Comparison of ENCODE assay signal across 9 mouse cellular contexts in genomic region chr11:4882892-4883627, GRCm38 (mm10). TPM values are rescaled to one million over a fixed set of nuclear protein-coding genes. Genes with fewer than 3 reads are reported as not detected.
A peak's percentile ranks its signal among the peaks of the same experiment; 100 is the strongest.
DNase-seq lines count a peak whose midpoint lies in the region; ATAC-seq and TF ChIP-seq lines count a peak whose summit lies in the region.
"Had no signal": no experiment of that assay in that cellular context is flagged by ENCODE, and none has a peak within 500 bp of the region (broad histone marks: within the 10 kb centered on the region; RNA-seq: fewer than 3 reads in every experiment).

No protein-coding gene starts in this region.

- peaks cover 2 to 8% of the 10 kb centered on the region in 2 experiments; a peak in 2 of 4 replicates for H3K4me1 ChIP-seq in heart, embryonic 14.5 days (ENCODE audit: control insufficient read depth in 2 of 2, insufficient read depth in 2 of 2, low read length in 2 of 2)
- H3K4me1 ChIP-seq in stomach, embryonic 15.5 days = 0 out of 2 replicates have a peak, but pooled peaks cover 7% of the 10 kb centered on the region

- intact Hi-C loops in left cerebral cortex, postnatal 4 days (cut with DNase I) = no loop called here

- no peaks in the 10 kb centered on the region for H3K27me3 ChIP-seq in heart, embryonic 14.5 days (ENCODE audit: control insufficient read depth, insufficient read depth, low read length)
- H3K27me3 ChIP-seq in stomach, embryonic 15.5 days (replicated peaks) = no peaks in the 10 kb centered on the region
- H3K27me3 ChIP-seq: limb, embryonic 13.5 days had no signal

- no peak for DNase-seq in layer of hippocampus, adult 2 months (ENCODE audit: low spot score in 2 of 2)
- DNase-seq in layer of hippocampus, postnatal 36 days = no peak
- DNase-seq in R1 (ENCODE audit: low read depth, low spot score) = peak; percentile 91
- peak; percentile 73 for DNase-seq in liver
- DNase-seq in left cerebral cortex, postnatal 4 days = no peak
- DNase-seq in cerebellum, adult 9-11 months = no peak

- peak overlapping the region; percentile 30; the same call in 1 of the 2 replicates for H3K9ac ChIP-seq in heart, embryonic 14.5 days (ENCODE audit: low read length)
- no peak overlapping the region for H3K9ac ChIP-seq in stomach, embryonic 15.5 days
- H3K9ac ChIP-seq: limb, embryonic 13.5 days had no signal

- H3K36me3 ChIP-seq in heart, embryonic 14.5 days (ENCODE audit: control insufficient read depth, insufficient read depth, low read length) = peaks cover 13% of the 10 kb centered on the region; the same call in 1 of the 2 replicates
- H3K36me3 ChIP-seq in stomach, embryonic 15.5 days = no peaks in the 10 kb centered on the region

- no peak overlapping the region for H3K27ac ChIP-seq in layer of hippocampus, adult 2 months
- H3K27ac ChIP-seq in heart, embryonic 14.5 days (replicated peaks in 1 of 2; ENCODE audit: control insufficient read depth in 1 of 2, insufficient read depth in 1 of 2, low read depth in 2 of 2, low read length in 2 of 2) = no peak overlapping the region
- peak overlapping the region; percentile 40 for H3K27ac ChIP-seq in stomach, embryonic 15.5 days
- H3K27ac ChIP-seq: limb, embryonic 13.5 days had no signal

- ATAC-seq in heart, embryonic 14.5 days (ENCODE audit: insufficient number of reproducible peaks, insufficient read depth, low FRiP score, low read depth) = 0 out of 2 replicates have a peak, but pooled peaks have one; percentile 21
- ATAC-seq in stomach, embryonic 15.5 days (ENCODE audit: insufficient read depth, low FRiP score, low read depth) = peak; percentile 89

- H3K4me2 ChIP-seq in heart, embryonic 14.5 days (ENCODE audit: low read length) = 0 out of 2 replicates have a peak overlapping the region, but pooled peaks have one; percentile 35
- no peak overlapping the region for H3K4me2 ChIP-seq in stomach, embryonic 15.5 days
- H3K4me2 ChIP-seq: limb, embryonic 13.5 days had no signal

- H3K4me3 ChIP-seq in layer of hippocampus, adult 2 months = no peak overlapping the region
- H3K4me3 ChIP-seq in heart, embryonic 14.5 days (ENCODE audit: control insufficient read depth in 1 of 2, insufficient read depth in 1 of 2, low read depth in 1 of 2, low read length in 2 of 2) = no peak overlapping the region
- no peak overlapping the region for H3K4me3 ChIP-seq in stomach, embryonic 15.5 days (replicated peaks)
- H3K4me3 ChIP-seq: limb, embryonic 13.5 days had no signal

- WGBS in heart, embryonic 14.5 days = 35% methylated on average over 14 of the region's 14 CpGs
- 38% methylated on average over 14 of the region's 14 CpGs for WGBS in stomach, embryonic 15.5 days

- H3K9me3 ChIP-seq in heart, embryonic 14.5 days (ENCODE audit: control insufficient read depth, low read length) = no peaks in the 10 kb centered on the region
- H3K9me3 ChIP-seq in stomach, embryonic 15.5 days = no peaks in the 10 kb centered on the region
- H3K9me3 ChIP-seq: limb, embryonic 13.5 days had no signal

- TF ChIP-seq CTCF in layer of hippocampus, adult 2 months (conservative IDR thresholded peaks at IDR 0.05) = peak; percentile 65

RNA-seq across cellular contexts. Expression of gene Nipsnap1, which starts 9.3 kb away (rescaled TPM):
- 10 to 100 TPM; 91.7 to 96.6 TPM for total RNA-seq in layer of hippocampus, adult 2 months (2021)
- 10 to 100 TPM; 81.2 to 86.8 TPM for total RNA-seq in layer of hippocampus, postnatal 36 days (2021)
- polyA plus RNA-seq in heart, embryonic 14.5 days (2014; fragmentation: Nextera tagmentation; extraction: Ambion mirVana) = 28.8 and 30.1 TPM in 2 replicates
- polyA plus RNA-seq in stomach, embryonic 15.5 days (2015; fragmentation: Nextera tagmentation; extraction: Ambion mirVana) = 64.1 and 68.6 TPM in 2 replicates
- total RNA-seq in left cerebral cortex, postnatal 4 days (2021) = 100 to 1,000 TPM; 102 TPM

RNA-seq across cellular contexts. Expression of gene Thoc5, which starts 12.1 kb away (rescaled TPM):
- total RNA-seq in layer of hippocampus, adult 2 months (2021) = 10 to 100 TPM; 37.0 to 41.2 TPM
- 10 to 100 TPM; 40.4 to 41.2 TPM for total RNA-seq in layer of hippocampus, postnatal 36 days (2021)
- 24.6 and 25.0 TPM in 2 replicates for polyA plus RNA-seq in heart, embryonic 14.5 days (2014; fragmentation: Nextera tagmentation; extraction: Ambion mirVana)
- polyA plus RNA-seq in stomach, embryonic 15.5 days (2015; fragmentation: Nextera tagmentation; extraction: Ambion mirVana) = 30.4 and 31.9 TPM in 2 replicates
- 10 to 100 TPM; 58.1 to 61.4 TPM for total RNA-seq in left cerebral cortex, postnatal 4 days (2021)

RNA-seq across cellular contexts. Expression of gene Nf2, which starts 33.7 kb away (rescaled TPM):
- total RNA-seq in layer of hippocampus, adult 2 months (2021) = 100 to 1,000 TPM in 1 of 2 experiments, 10 to 100 TPM in 1; 91.2 to 102 TPM
- 100 to 1,000 TPM in 1 of 2 experiments, 10 to 100 TPM in 1; 92.9 to 101 TPM for total RNA-seq in layer of hippocampus, postnatal 36 days (2021)
- polyA plus RNA-seq in heart, embryonic 14.5 days (2014; fragmentation: Nextera tagmentation; extraction: Ambion mirVana) = 29.5 and 33.1 TPM in 2 replicates
- polyA plus RNA-seq in stomach, embryonic 15.5 days (2015; fragmentation: Nextera tagmentation; extraction: Ambion mirVana) = 38.6 and 48.1 TPM in 2 replicates
- 100 to 1,000 TPM; 155 to 162 TPM for total RNA-seq in left cerebral cortex, postnatal 4 days (2021)

Comparison
In these comparisons a context has a peak if more than half of its experiments do, and no peak if none do; other contexts are left out.
1. DNase-seq: peak in R1 (single experiment) and liver (single experiment); none in layer of hippocampus, adult 2 months (0 of 2), layer of hippocampus, postnatal 36 days (0 of 2), left cerebral cortex, postnatal 4 days (single experiment) and cerebellum, adult 9-11 months (single experiment).